Mouse (Mus musculus): ENCODE data around the gene Gps2.

Gps2 gene

GRCm38 (mm10) chr11:69913554-69914371 is at the start of gene Gps2:
Gene Gps2 (plus strand): TSS chr11:69913888.
- DNase-seq (ENCODE audit: low read depth) = peak; percentile 73

GRCm38 (mm10) chr11:69864138-69864860 is 49.4 kb upstream of the Gps2 start:
- DNase-seq (ENCODE audit: low read depth) = no peak

GRCm38 (mm10) chr11:69865561-69865960 is 48.1 kb upstream of the Gps2 start:
- no peak for DNase-seq (ENCODE audit: low read depth)

- DNase-seq (ENCODE audit: low read depth) = no peak
Observed at GRCm38 (mm10) chr11:69867335-69867734, 46.4 kb upstream of the Gps2 start.

GRCm38 (mm10) chr11:69870289-69871069 is 43.2 kb upstream of the Gps2 start:
- no peak for DNase-seq (ENCODE audit: low read depth)

GRCm38 (mm10) chr11:69871822-69872221 is 41.9 kb upstream of the Gps2 start:
- no peak for DNase-seq (ENCODE audit: low read depth)

GRCm38 (mm10) chr11:69872451-69872850 is 41.2 kb upstream of the Gps2 start:
- DNase-seq (ENCODE audit: low read depth) = no peak

- DNase-seq (ENCODE audit: low read depth) = peak; percentile 62
Observed at GRCm38 (mm10) chr11:69876186-69876585, 37.5 kb upstream of the Gps2 start.

- peak; percentile 84 for DNase-seq (ENCODE audit: low read depth)
Observed at GRCm38 (mm10) chr11:69876867-69877266, 36.8 kb upstream of the Gps2 start.

- no peak for DNase-seq (ENCODE audit: low read depth)
Observed at GRCm38 (mm10) chr11:69877878-69878277, 35.8 kb upstream of the Gps2 start, which contains the start of gene Tmem95. Gene Tmem95 (minus strand): TSS chr11:69878018.

- DNase-seq (ENCODE audit: low read depth) = no peak
Observed at GRCm38 (mm10) chr11:69878399-69878798, 35.3 kb upstream of the Gps2 start.

- no peak for DNase-seq (ENCODE audit: low read depth)
Observed at GRCm38 (mm10) chr11:69878952-69879351, 34.7 kb upstream of the Gps2 start.

- no peak for DNase-seq (ENCODE audit: low read depth)
Observed at GRCm38 (mm10) chr11:69879711-69880110, 34.0 kb upstream of the Gps2 start.

- peak; percentile 77 for DNase-seq (ENCODE audit: low read depth)
Observed at GRCm38 (mm10) chr11:69880506-69880852, 33.2 kb upstream of the Gps2 start.

- peak; percentile 89 for DNase-seq (ENCODE audit: low read depth)
Observed at GRCm38 (mm10) chr11:69880853-69881603, 32.7 kb upstream of the Gps2 start, which contains the start of gene Kctd11. Gene Kctd11 (minus strand): TSS chr11:69881406.

GRCm38 (mm10) chr11:69881787-69882670 is 31.7 kb upstream of the Gps2 start:
- no peak for DNase-seq (ENCODE audit: low read depth)

GRCm38 (mm10) chr11:69883066-69883465 is 30.6 kb upstream of the Gps2 start:
- DNase-seq (ENCODE audit: low read depth) = no peak

GRCm38 (mm10) chr11:69883527-69884151 is 30.0 kb upstream of the Gps2 start:
- no peak for DNase-seq (ENCODE audit: low read depth)

GRCm38 (mm10) chr11:69884240-69884639 is 29.4 kb upstream of the Gps2 start:
- no peak for DNase-seq (ENCODE audit: low read depth)

- no peak for DNase-seq (ENCODE audit: low read depth)
Observed at GRCm38 (mm10) chr11:69884663-69885062, 29.0 kb upstream of the Gps2 start.

All from fibroblast of lung, adult 2 months (primary cell).